Mouse (Mus musculus) spleen, adult 2 months (tissue): ENCODE data around the gene Eif4g3. TPM values are rescaled to one million over a fixed set of nuclear protein-coding genes. Genes with fewer than 3 reads are reported as not detected.

Experiments used
- DNase-seq, 2 experiments: peaks; one replicate each; pipeline versions ENCODE4 v3.0.0 to v3.0.0-alpha.2; 2012 to 2021; ENCODE audit warnings: low spot score in 2 of 2, low read depth in 1 of 2
- H3K27ac ChIP-seq: fragments of 200-500 bp; 2 replicates; pipeline ENCODE4 v1.5.1; 2012; ENCODE audit warnings: low read length, inconsistent platforms; ENCODE audit not compliant: insufficient read depth
- H3K27me3 ChIP-seq: fragments of 200-500 bp; 2 replicates; pipeline ENCODE4 v1.6.1; 2012; ENCODE audit warnings: mild to moderate bottlenecking, moderate library complexity, low read length, inconsistent platforms; ENCODE audit not compliant: control insufficient read depth, insufficient read depth
- H3K36me3 ChIP-seq: fragments of 200-500 bp; 2 replicates; pipeline ENCODE4 v1.6.1; 2012; ENCODE audit warnings: mild to moderate bottlenecking, low read length, inconsistent platforms; ENCODE audit not compliant: control insufficient read depth, insufficient read depth
- H3K4me1 ChIP-seq: fragments of 200-500 bp; 2 replicates; pipeline ENCODE4 v1.6.1; 2011; ENCODE audit warnings: inconsistent platforms; ENCODE audit not compliant: control insufficient read depth, insufficient read depth, insufficient read length
- H3K4me3 ChIP-seq: fragments of 200-500 bp; 2 replicates; pipeline ENCODE4 v1.5.1; 2011; ENCODE audit warnings: mild to moderate bottlenecking, inconsistent platforms; ENCODE audit not compliant: insufficient read depth, insufficient read length; ENCODE audit errors: extremely low read depth
- CTCF ChIP-seq: fragments of 200-500 bp; IDR thresholded peaks from 2 replicates; pipeline ENCODE4 v1.5.1; 2011; ENCODE audit warnings: mild to moderate bottlenecking, inconsistent platforms; ENCODE audit not compliant: insufficient read depth, insufficient read length, insufficient replicate concordance; ENCODE audit errors: extremely low read depth
- POLR2A ChIP-seq: fragments of 200-500 bp; IDR thresholded peaks from 2 replicates; pipeline ENCODE4 v1.6.1; 2011; ENCODE audit warnings: low read depth, low read length, inconsistent platforms
- WGBS: fragments of 180-500 bp; shearing (Covaris S2); methylation state at CpG from one replicate; pipeline ENCODE4 v1.1.7; 2018; 5-methylcytosine and 5-hydroxymethylcytosine counted together
- polyA plus RNA-seq: library from polyadenylated mRNA; depleted of rRNA; stranded (reverse); fragments of >200 nt; gene quantifications from 2 replicates; pipeline ENCODE4 v1.2.3, GENCODE M21; 2012

Gene Eif4g3
- polyA plus RNA-seq, 1 experiment: 48.9 TPM

DNA sequence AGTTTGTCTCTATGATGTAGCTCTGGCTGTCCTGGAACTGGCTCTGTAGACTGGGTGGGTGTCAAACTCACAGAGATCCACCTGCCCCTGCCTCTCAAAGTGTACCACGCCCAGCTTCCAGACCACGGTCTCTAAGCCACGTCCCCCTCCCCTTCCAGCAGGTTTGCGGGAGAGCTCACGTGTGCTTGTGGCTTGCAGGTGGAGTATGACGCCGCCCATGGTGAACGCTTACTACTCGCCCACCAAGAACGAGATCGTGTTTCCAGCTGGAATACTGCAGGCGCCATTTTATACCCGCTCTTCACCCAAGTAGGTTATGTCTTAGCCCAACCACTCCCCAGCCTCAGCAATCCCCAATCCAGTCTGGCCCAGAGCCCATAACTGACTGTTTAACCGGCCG, 36.6 kb upstream of the Eif4g3 start:
- no peak for TF ChIP-seq POLR2A
- no peak for TF ChIP-seq CTCF
- DNase-seq: no peak
- Histone ChIP-seq H3K36me3 (peaks cover 22% of the 10 kb centered on the region), H3K4me1 (no peaks in the 10 kb centered on the region), H3K27me3 (no peaks in the 10 kb centered on the region), H3K27ac (no peak overlapping the region), H3K4me3 (no peak overlapping the region)
- WGBS: 92% methylated on average over 15 of the region's 15 CpGs

DNA sequence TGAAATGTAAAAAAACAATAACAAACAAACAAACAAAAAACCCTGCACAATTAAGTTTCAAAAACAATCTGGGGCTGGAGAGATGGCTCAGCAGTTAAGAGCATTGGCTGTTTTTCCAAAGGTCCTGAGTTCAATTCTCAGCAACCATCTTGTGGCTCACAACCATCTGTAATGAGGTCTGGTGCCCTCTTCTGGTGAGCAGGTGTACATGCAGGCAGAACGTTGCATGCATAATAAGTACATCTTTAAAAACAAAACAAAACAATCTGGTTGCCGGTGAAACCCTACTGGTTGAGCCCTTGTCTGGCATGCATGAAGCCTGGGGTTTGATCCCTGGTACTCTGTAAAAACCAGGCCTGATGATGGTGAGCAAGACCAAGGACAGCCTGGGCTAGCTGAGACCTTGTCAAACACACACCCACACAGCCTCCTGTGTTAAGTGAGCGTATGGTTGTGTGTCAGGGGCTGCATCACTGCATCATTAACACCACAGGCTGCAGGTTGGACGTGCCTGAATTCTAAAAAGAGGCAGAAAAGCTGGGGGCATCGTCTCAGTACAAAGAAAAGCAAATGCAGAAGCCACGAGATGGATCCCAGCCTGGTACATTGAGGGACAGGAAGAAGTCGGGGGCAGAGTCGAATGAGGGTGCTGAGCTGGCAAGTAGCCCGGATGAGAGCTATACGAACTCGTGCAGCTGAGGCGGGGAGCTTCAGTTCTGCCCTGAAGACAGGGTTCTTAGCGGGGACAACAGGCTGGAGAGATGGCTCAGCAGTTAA, 32.7 kb upstream of the Eif4g3 start:
- Histone ChIP-seq H3K4me1 (no peaks in the 10 kb centered on the region), H3K36me3 (peaks cover 30% of the 10 kb centered on the region), H3K4me3 (no peak overlapping the region), H3K27ac (no peak overlapping the region), H3K27me3 (no peaks in the 10 kb centered on the region)
- WGBS: 72% methylated on average over 13 of the region's 13 CpGs
- TF ChIP-seq POLR2A (no peak), CTCF (no peak; the same call in 1 of the 2 replicates)
- no peak for DNase-seq

DNA sequence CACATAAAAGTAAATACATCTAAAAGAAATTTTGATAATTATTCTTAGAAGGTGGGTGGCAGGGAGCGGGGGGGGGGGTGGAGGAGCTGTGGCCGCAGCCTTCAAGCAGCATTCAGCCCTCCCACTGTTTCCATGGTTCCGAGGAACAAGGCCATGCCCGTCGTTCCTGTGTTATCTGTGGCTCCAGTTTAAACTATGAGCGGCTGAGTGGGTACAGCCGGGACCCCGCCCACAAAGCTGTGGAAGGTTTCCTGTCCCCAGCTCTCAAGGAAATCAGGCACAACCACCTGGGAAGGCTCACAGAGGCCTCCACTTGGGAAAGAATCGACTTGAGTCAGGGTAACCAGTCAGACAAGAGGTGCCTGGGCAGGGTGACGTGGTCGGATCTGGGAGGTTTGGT, 32.1 kb upstream of the Eif4g3 start:
- no peak for TF ChIP-seq CTCF
- no peak for TF ChIP-seq POLR2A
- Histone ChIP-seq H3K4me1 (no peaks in the 10 kb centered on the region), H3K27ac (no peak overlapping the region), H3K36me3 (peaks cover 30% of the 10 kb centered on the region), H3K27me3 (no peaks in the 10 kb centered on the region), H3K4me3 (no peak overlapping the region)
- WGBS: 75% methylated on average over 11 of the region's 11 CpGs
- no peak for DNase-seq

DNA sequence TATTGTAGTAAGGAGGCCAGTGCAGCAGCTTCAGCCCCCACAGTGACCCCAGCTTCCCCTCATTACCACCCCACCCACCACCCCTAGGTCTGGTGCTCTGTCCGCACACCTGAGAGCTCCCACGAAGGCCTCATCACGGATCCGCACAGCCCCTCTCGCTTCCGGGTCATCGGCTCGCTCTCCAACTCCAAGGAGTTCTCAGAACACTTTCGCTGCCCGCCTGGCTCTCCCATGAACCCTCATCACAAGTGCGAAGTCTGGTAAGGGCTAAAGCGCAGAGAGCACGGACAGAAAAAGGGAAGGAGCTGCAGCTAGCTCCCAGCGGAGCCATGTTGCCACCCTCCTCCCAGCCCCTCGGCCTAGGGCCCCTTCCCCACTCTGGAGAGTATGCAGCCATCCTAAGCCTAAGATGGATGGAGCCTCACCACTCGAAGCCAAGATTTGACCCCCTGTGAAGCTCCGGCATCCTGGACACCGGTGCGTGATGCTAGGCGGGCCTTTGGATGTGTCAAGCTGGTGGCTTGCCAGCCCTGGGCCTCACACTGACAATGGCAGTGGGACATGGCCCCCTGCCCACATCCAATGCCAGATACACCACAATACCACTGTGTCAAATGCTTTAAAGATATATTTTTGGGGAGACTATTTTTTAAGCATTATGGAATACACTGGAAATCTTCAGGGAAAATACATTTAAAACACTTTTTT, 30.0 kb upstream of the Eif4g3 start:
- Histone ChIP-seq H3K27me3 (no peaks in the 10 kb centered on the region), H3K4me3 (no peak overlapping the region), H3K36me3 (peaks cover 24% of the 10 kb centered on the region), H3K27ac (no peak overlapping the region), H3K4me1 (no peaks in the 10 kb centered on the region)
- no peak for TF ChIP-seq POLR2A
- no peak for TF ChIP-seq CTCF
- 94% methylated on average over 20 of the region's 20 CpGs for WGBS
- no peak for DNase-seq

DNA sequence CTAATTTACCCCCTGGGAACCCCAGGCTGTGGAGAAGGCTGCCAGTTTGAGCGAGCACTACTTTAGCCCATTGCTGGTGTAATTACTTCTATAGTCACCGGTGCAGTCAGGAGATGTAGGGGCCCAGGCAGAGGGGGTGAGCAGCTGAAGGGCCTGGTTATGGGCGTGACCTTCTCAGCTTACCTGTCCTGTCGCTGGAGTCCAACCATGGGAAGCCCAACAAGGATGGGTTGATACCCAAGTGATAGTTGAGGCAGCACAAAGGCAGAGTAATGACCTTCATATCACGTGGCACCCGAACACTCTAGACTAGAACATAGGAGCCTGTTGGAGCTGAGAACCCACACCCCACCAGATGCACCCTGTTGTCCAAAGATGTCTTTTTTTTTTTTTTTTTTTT, 29.4 kb upstream of the Eif4g3 start:
- Histone ChIP-seq H3K36me3 (peaks cover 20% of the 10 kb centered on the region), H3K27me3 (no peaks in the 10 kb centered on the region), H3K27ac (no peak overlapping the region), H3K4me1 (no peaks in the 10 kb centered on the region), H3K4me3 (no peak overlapping the region)
- no peak for DNase-seq
- TF ChIP-seq POLR2A (no peak), CTCF (no peak)
- 88% methylated on average over 6 of the region's 6 CpGs for WGBS

DNA sequence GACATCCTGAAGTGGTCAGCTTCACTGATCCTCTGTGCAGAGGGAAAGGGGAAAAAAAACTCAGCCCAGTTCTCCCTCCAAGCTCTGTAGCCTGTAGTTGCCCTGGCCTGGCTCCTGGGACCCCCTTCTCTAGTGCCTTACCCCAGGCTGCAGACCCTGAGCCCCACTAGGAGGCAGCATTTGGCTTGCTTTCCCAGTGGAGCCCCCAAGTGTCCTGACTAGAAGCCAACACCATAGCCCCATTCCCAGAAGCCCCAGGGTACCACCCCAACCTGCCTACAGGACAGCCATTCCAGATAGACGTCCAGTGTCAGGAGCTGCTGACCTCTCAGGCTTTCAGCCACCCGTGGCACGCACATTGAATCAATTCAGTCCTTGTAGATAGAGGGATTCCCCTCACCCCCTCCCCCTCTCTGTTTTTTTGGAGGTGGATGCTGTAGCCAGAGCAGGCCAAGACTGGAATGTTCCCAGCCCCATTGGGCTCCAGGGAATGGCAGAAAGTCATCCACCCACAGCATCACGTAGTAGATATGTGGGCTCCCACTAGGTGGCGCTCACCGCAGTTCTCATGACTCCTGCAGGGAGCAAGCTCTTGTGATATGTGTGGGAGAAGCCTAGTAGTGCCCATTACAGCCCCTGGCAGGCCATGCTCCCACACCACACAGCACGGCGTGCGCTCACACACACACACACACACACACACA, 28.8 kb upstream of the Eif4g3 start:
- H3K36me3 ChIP-seq: peaks cover 18% of the 10 kb centered on the region
- no peak overlapping the region for H3K27ac ChIP-seq
- DNase-seq: peak in 1 of 2 experiments; percentile 64
- H3K27me3 ChIP-seq: no peaks in the 10 kb centered on the region
- no peaks in the 10 kb centered on the region for H3K4me1 ChIP-seq
- TF ChIP-seq POLR2A (no peak), CTCF (peak; percentile 59; the same call in 1 of the 2 replicates)
- WGBS: 78% methylated on average over 9 of the region's 9 CpGs
- H3K4me3 ChIP-seq: no peak overlapping the region
